Mouse (Mus musculus) lung, embryonic 14.5 days (tissue): ENCODE data around the gene Sh3bp5. TPM values are rescaled to one million over a fixed set of nuclear protein-coding genes. Genes with fewer than 3 reads are reported as not detected.

Source experiments
- ATAC-seq: fragments of 200-750 bp; cut with Nextera tagmentation; 2 replicates; pipeline ENCODE4 v1.8.0; 2017; ENCODE audit warnings: mild to moderate bottlenecking, moderate TSS enrichment, moderate library complexity; ENCODE audit not compliant: insufficient read depth
- DNase-seq: peaks from one replicate; pipeline ENCODE4 v3.0.0-alpha.2; 2015
- H3K27ac ChIP-seq: fragments of 300-500 bp; sonication (generic); 2 replicates; pipeline ENCODE4 v1.5.1; 2014; ENCODE audit warnings: low read depth, mild to moderate bottlenecking, moderate library complexity
- H3K27me3 ChIP-seq: fragments of 300-500 bp; sonication (generic); 2 replicates; pipeline ENCODE4 v1.6.1; 2014; ENCODE audit warnings: low read length, control low read depth; ENCODE audit not compliant: insufficient read depth
- H3K36me3 ChIP-seq: fragments of 300-500 bp; sonication (generic); 2 replicates; pipeline ENCODE4 v1.6.1; 2014; ENCODE audit warnings: control low read depth; ENCODE audit not compliant: insufficient read depth
- H3K4me1 ChIP-seq: fragments of 300-500 bp; sonication (generic); 2 replicates; pipeline ENCODE4 v1.6.1; 2014; ENCODE audit warnings: antibody characterized with exemption, control low read depth; ENCODE audit not compliant: insufficient read depth
- H3K4me2 ChIP-seq: fragments of 300-500 bp; sonication (generic); 2 replicates; pipeline ENCODE4 v1.6.1; 2014; ENCODE audit warnings: mild to moderate bottlenecking
- H3K4me3 ChIP-seq: fragments of 300-500 bp; sonication (generic); 2 replicates; pipeline ENCODE4 v1.5.1; 2014; ENCODE audit warnings: low read depth, low read length
- H3K9ac ChIP-seq: fragments of 300-500 bp; sonication (generic); 2 replicates; pipeline ENCODE4 v1.6.1; 2014
- H3K9me3 ChIP-seq: fragments of 300-500 bp; sonication (generic); 2 replicates; pipeline ENCODE4 v1.6.1; 2016; ENCODE audit warnings: low read depth, low read length, control low read depth
- CTCF ChIP-seq: IDR thresholded peaks from 2 replicates; pipeline ENCODE4 v1.5.1; 2016; ENCODE audit warnings: antibody characterized with exemption, low read depth
- WGBS: fragments of 180-500 bp; shearing (Covaris S2); extraction: QIAGEN DNeasy Blood & Tissue Kit; methylation state at CpG from one replicate; pipeline ENCODE4 v1.1.7; 2014; 5-methylcytosine and 5-hydroxymethylcytosine counted together
- polyA plus RNA-seq: library from polyadenylated mRNA; unstranded; fragments of >200 nt; fragmentation: Nextera tagmentation; extraction: Ambion mirVana; gene quantifications from 2 replicates; pipeline ENCODE4 v1.2.1, GENCODE M21; 2014

Sh3bp5 gene
- polyA plus RNA-seq, 1 experiment from 2014 or later: 14.8 TPM

DNA sequence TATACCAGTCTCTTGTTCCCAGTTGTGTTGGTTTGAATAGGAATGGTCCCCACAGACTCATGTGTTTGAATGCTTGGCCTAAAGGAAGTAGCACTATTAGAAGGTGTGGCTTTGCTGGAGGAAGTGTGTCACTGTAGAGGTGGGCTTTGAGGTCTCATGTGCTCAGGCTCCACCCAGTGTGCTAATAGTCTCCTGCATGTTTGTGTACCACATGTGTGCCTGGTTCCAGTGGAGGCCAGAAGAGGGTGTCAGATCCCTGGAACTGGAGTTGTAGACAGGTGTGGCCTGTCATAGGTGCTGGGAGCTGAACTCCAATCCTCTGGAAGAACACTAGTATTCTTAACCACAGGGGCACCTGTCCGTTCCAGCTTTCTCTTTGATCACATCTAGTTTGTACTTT lies 108.7 kb downstream of the Sh3bp5 start:
- WGBS: 75% methylated on average over 1 of the region's 1 CpGs
- Histone ChIP-seq H3K36me3 (no peaks in the 10 kb centered on the region), H3K4me1 (no peaks in the 10 kb centered on the region), H3K4me3 (no peak overlapping the region), H3K27ac (no peak overlapping the region), H3K9me3 (no peaks in the 10 kb centered on the region), H3K4me2 (no peak overlapping the region), H3K27me3 (0 out of 2 replicates have a peak, but pooled peaks cover 3% of the 10 kb centered on the region), H3K9ac (no peak overlapping the region)
- no peak for TF ChIP-seq CTCF
- ATAC-seq: no peak
- no peak for DNase-seq

DNA sequence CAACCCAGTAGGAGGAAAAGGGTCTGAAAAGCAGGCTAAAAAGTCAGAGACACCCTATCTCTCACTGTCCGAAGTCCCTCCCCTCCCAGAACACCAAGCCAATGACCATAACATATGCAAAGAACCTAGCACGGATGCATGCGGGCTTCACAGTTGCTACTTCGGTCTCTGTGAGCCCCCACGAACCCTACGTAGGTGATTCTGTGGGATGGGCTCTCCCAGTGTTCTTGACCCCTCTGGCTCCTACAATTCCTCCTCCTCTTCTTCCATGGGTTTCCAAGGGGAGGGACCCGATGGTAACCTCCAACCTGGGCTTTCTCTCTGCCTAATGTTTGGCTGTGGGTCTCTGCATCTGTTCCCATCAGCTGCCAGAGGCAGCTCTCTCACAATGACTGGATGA lies 109.1 kb downstream of the Sh3bp5 start:
- DNase-seq (no peak), ATAC-seq (no peak)
- H3K9ac ChIP-seq: no peak overlapping the region
- no peaks in the 10 kb centered on the region for H3K36me3 ChIP-seq
- no peak overlapping the region for H3K4me3 ChIP-seq
- H3K4me1 ChIP-seq: no peaks in the 10 kb centered on the region
- 53% methylated on average over 7 of the region's 7 CpGs for WGBS
- 0 out of 2 replicates have a peak, but pooled peaks cover 3% of the 10 kb centered on the region for H3K27me3 ChIP-seq
- H3K4me2 ChIP-seq: no peak overlapping the region
- H3K9me3 ChIP-seq: no peaks in the 10 kb centered on the region
- H3K27ac ChIP-seq: no peak overlapping the region
- TF ChIP-seq CTCF: no peak

DNA sequence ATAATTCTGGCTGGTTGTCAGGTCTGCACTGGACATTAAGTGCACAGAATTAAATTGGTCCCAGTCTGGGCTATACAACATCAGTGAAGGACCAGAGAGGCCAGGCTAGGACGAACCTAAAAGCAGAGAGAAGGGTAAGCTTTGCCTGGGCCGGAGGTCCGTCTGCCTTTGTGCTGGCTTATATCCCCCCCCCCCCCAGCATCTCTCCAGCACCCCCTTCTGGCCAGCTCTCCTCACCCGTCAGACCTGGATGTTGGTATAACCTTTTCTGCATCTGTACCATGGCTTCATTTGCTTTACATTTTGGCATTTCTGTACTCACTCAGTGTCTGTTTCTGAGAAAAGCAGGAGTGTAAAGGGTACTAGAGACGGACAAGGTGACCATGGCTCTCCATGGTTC lies 110.3 kb downstream of the Sh3bp5 start:
- TF ChIP-seq CTCF: peak; percentile 29
- Histone ChIP-seq H3K27ac (no peak overlapping the region), H3K9ac (no peak overlapping the region), H3K27me3 (0 out of 2 replicates have a peak, but pooled peaks cover 1% of the 10 kb centered on the region), H3K4me1 (no peaks in the 10 kb centered on the region), H3K9me3 (no peaks in the 10 kb centered on the region), H3K36me3 (no peaks in the 10 kb centered on the region), H3K4me3 (no peak overlapping the region), H3K4me2 (no peak overlapping the region)
- WGBS: 42% methylated on average over 4 of the region's 5 CpGs
- no peak for DNase-seq
- ATAC-seq: no peak

DNA sequence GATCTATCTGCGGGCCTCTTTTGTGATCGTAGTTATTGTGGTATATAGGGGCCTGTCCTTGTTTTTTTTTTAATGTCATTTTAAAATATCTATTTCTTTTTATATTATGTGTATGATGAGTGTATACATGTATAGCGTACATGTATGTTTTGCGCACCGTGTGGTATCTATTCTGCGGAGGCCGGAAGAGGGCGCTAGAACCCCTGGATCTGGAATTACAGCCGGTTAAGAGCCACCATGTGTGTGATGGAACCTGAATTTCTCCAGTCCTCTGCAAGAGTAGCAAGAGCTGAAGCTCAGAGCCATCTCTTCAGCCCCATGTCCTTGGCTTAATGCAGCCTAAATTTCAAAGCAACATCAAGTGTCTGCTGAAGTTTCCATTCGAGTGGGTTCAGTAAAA lies 111.0 kb downstream of the Sh3bp5 start:
- WGBS: 70% methylated on average over 10 of the region's 10 CpGs
- no peak for ATAC-seq
- no peak overlapping the region for H3K4me3 ChIP-seq

DNA sequence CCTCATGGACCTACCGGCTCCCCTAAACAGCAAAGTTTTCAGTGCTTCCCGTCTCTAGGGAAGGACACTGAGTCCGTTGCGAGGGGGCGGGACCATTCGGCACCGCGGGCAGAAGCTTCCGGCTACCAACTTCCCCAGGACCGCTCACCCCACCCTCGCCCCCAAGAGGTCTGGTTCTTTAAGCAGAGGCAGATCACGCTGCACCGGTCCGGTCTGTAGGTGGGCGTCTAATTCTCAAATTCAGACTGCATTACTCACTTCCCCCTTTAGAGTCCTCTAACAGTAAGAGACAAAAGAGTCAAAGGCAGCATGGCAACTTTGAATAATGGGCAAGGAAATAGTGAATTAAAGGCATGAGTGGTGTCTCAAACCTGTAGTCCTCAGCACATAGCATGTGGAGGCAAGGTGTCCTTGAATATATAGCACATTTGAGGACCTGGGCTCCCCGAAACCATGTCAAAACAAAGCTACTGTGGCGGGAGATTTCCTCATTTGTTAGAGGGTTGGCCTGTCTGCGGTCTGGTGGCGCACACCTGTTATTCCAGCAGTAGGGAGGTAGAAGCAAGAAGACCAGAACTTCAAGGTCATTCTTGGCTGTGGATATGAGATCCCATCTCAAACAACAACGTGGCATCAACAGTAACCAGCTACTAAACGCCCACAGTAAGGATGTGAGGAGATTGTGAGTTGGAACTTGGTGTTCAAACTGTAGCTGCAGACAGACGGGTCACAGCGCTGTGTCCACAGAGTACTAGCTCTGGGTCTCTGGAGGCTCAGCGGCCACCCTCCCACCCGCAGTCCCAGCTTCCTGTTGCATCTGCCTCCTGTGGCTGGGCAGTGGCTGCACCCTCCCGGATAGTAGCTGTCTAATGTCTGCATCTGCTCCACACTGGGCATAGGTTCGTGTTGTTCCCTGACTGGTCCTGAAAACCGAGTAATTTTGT lies 111.8 kb downstream of the Sh3bp5 start, which contains the start of gene Dnah1:
TSS of gene Dnah1 (minus strand) at position 48 of the 944 bp plus-strand sequence.
- ATAC-seq: peak; percentile 74
- Histone ChIP-seq H3K9ac (peak within 1 kb of the TSS; percentile 43), H3K4me1 (no peaks in the 10 kb centered on the region), H3K36me3 (no peaks in the 10 kb centered on the region), H3K4me3 (peak within 1 kb of the TSS; percentile 35), H3K27ac (no peak within 1 kb of the TSS), H3K27me3 (no peaks in the 10 kb centered on the region), H3K4me2 (peak within 1 kb of the TSS; percentile 62), H3K9me3 (no peaks in the 10 kb centered on the region)
- TF ChIP-seq CTCF: no peak; the same call in 1 of the 2 replicates
- DNase-seq: peak; percentile 72
- 30% methylated on average over 28 of the region's 28 CpGs for WGBS

More for the DNA sequence above, 111.0 kb downstream of the Sh3bp5 start:
- DNase-seq: peak; percentile 44
- TF ChIP-seq CTCF: peak; percentile 39; the same call in 1 of the 2 replicates
- Histone ChIP-seq H3K27me3 (no peaks in the 10 kb centered on the region), H3K27ac (no peak overlapping the region), H3K4me1 (no peaks in the 10 kb centered on the region), H3K36me3 (no peaks in the 10 kb centered on the region), H3K9me3 (no peaks in the 10 kb centered on the region), H3K9ac (no peak overlapping the region), H3K4me2 (no peak overlapping the region)

DNA sequence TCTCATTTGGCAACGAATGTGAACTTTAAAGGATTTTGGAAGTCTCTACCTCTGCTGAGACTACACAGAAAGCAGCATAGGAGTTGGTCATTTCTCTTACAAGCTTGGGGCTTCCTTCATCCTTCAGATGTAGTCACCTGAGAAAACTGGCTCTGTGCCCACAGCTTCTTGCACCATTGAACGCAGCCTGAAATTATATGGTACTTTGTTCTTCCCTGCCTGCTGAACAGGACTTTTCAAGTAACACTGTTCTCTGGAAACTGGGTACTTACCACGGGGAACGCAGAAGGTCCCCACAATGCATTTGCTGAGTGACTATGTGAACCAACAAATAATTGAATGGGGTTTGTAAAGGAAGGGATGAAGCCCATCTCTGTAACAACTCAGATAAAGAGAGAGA lies 112.7 kb downstream of the Sh3bp5 start:
- H3K9me3 ChIP-seq: no peaks in the 10 kb centered on the region
- WGBS: 68% methylated on average over 4 of the region's 4 CpGs
- TF ChIP-seq CTCF: no peak
- H3K4me1 ChIP-seq: no peaks in the 10 kb centered on the region
- DNase-seq (peak; percentile 7), ATAC-seq (no peak)
- H3K36me3 ChIP-seq: no peaks in the 10 kb centered on the region
- H3K27me3 ChIP-seq: no peaks in the 10 kb centered on the region
- H3K9ac ChIP-seq: no peak overlapping the region
- H3K4me2 ChIP-seq: peak overlapping the region; percentile 62
- H3K4me3 ChIP-seq: peak overlapping the region; percentile 35
- H3K27ac ChIP-seq: no peak overlapping the region

DNA sequence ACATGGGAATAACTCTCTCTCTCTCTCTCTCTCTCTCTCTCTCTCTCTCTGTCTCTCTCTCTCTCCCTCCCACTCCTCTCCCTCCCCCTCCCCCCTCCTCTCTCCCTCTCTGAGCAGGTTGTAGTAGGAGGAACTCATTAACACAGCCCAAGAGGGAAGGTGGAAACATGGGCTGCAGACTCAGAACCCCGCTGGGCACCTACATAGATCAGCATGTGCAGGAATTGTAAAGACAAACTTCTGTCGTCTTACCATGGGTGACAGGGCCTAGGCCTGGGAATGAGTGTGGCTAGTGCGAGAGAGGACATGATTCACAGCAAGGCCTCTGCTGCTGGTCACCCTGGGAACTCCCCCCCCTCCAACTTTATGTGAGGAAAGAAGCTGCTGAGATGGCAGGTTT lies 113.7 kb downstream of the Sh3bp5 start:
- Histone ChIP-seq H3K4me1 (no peaks in the 10 kb centered on the region), H3K4me3 (no peak overlapping the region), H3K9ac (no peak overlapping the region), H3K9me3 (no peaks in the 10 kb centered on the region), H3K27me3 (no peaks in the 10 kb centered on the region), H3K27ac (no peak overlapping the region), H3K36me3 (no peaks in the 10 kb centered on the region), H3K4me2 (no peak overlapping the region)
- TF ChIP-seq CTCF: no peak
- ATAC-seq (no peak), DNase-seq (no peak)
- WGBS: 82% methylated on average over 3 of the region's 3 CpGs
